Mouse (Mus musculus) midbrain, embryonic 13.5 days (tissue): Measurements from ENCODE around the gene Dab2ip. TPM values are rescaled to one million over a fixed set of nuclear protein-coding genes. Genes with fewer than 3 reads are reported as not detected.

Source experiments
- ATAC-seq: fragments of 200-750 bp; cut with Nextera tagmentation; 2 replicates; pipeline ENCODE4 v1.8.0; 2017; ENCODE audit warnings: mild to moderate bottlenecking, moderate TSS enrichment, moderate library complexity
- H3K27ac ChIP-seq: fragments of 300-500 bp; sonication (generic); 2 replicates; pipeline ENCODE4 v1.5.1; 2015; ENCODE audit warnings: inconsistent platforms, mild to moderate bottlenecking, moderate library complexity
- H3K27me3 ChIP-seq: fragments of 300-500 bp; sonication (generic); 2 replicates; pipeline ENCODE4 v1.6.1; 2015; ENCODE audit warnings: mild to moderate bottlenecking, inconsistent platforms
- H3K36me3 ChIP-seq: fragments of 300-500 bp; sonication (generic); 2 replicates; pipeline ENCODE4 v1.6.1; 2015; ENCODE audit warnings: mild to moderate bottlenecking, inconsistent platforms
- H3K4me1 ChIP-seq: fragments of 300-500 bp; sonication (generic); replicated peaks from 2 replicates; pipeline ENCODE4 v1.6.1; 2015; ENCODE audit warnings: inconsistent platforms
- H3K4me2 ChIP-seq: fragments of 300-500 bp; sonication (generic); replicated peaks from 2 replicates; pipeline ENCODE4 v1.6.1; 2015; ENCODE audit warnings: moderate library complexity, mild to moderate bottlenecking, inconsistent platforms
- H3K4me3 ChIP-seq: fragments of 300-500 bp; sonication (generic); replicated peaks from 2 replicates; pipeline ENCODE4 v1.5.1; 2015; ENCODE audit warnings: mild to moderate bottlenecking, inconsistent platforms
- H3K9ac ChIP-seq: fragments of 300-500 bp; sonication (generic); replicated peaks from 2 replicates; pipeline ENCODE4 v1.6.1; 2015; ENCODE audit warnings: mild to moderate bottlenecking, inconsistent platforms
- H3K9me3 ChIP-seq: fragments of 300-500 bp; sonication (generic); 2 replicates; pipeline ENCODE4 v1.6.1; 2016; ENCODE audit warnings: mild to moderate bottlenecking, inconsistent platforms
- WGBS: fragments of 180-500 bp; shearing (Covaris S2); methylation state at CpG from one replicate; pipeline ENCODE4 v1.1.7; 2015; 5-methylcytosine and 5-hydroxymethylcytosine counted together
- polyA plus RNA-seq: library from polyadenylated mRNA; unstranded; fragments of >200 nt; fragmentation: Nextera tagmentation; extraction: Ambion mirVana; gene quantifications from 2 replicates; pipeline ENCODE4 v1.2.1, GENCODE M21; 2015

Dab2ip gene
- polyA plus RNA-seq, 1 experiment from 2014 or later, result 36.3 TPM

GRCm38 (mm10) chr2:35696193-35696541 lies 138.1 kb downstream of the Dab2ip start:
- 0 out of 2 replicates have a peak overlapping the region, but pooled peaks have one; percentile 5 for H3K27ac ChIP-seq
- 71% methylated on average over 7 of the region's 7 CpGs for WGBS

GRCm38 (mm10) chr2:35696542-35697391 lies 138.7 kb downstream of the Dab2ip start:
- 39% methylated on average over 3 of the region's 3 CpGs for WGBS
- Histone ChIP-seq H3K4me1 (peaks cover 92% of the 10 kb centered on the region), H3K27ac (peak overlapping the region; percentile 60), H3K27me3 (no peaks in the 10 kb centered on the region), H3K9me3 (no peaks in the 10 kb centered on the region), H3K9ac (no peak overlapping the region; the same call in 1 of the 2 replicates), H3K4me3 (no peak overlapping the region), H3K4me2 (0 out of 2 replicates have a peak overlapping the region, but pooled peaks have one; percentile 13), H3K36me3 (no peaks in the 10 kb centered on the region)
- ATAC-seq, result peak; percentile 48

More at GRCm38 (mm10) chr2:35696193-35696541, 138.1 kb downstream of the Dab2ip start:
- Histone ChIP-seq H3K4me1 (peaks cover 94% of the 10 kb centered on the region), H3K9me3 (no peaks in the 10 kb centered on the region), H3K9ac (no peak overlapping the region), H3K4me3 (no peak overlapping the region), H3K36me3 (no peaks in the 10 kb centered on the region), H3K27me3 (no peaks in the 10 kb centered on the region), H3K4me2 (no peak overlapping the region)
- ATAC-seq, result no peak

GRCm38 (mm10) chr2:35697768-35698167 lies 139.7 kb downstream of the Dab2ip start:
- Histone ChIP-seq H3K36me3 (no peaks in the 10 kb centered on the region), H3K4me2 (no peak overlapping the region), H3K9ac (no peak overlapping the region), H3K9me3 (no peaks in the 10 kb centered on the region), H3K27ac (no peak overlapping the region), H3K4me3 (no peak overlapping the region), H3K4me1 (peaks cover 91% of the 10 kb centered on the region), H3K27me3 (no peaks in the 10 kb centered on the region)
- 95% methylated on average over 3 of the region's 3 CpGs for WGBS
- no peak for ATAC-seq

GRCm38 (mm10) chr2:35700966-35701365 lies 142.9 kb downstream of the Dab2ip start:
- Histone ChIP-seq H3K9me3 (no peaks in the 10 kb centered on the region), H3K9ac (no peak overlapping the region), H3K36me3 (no peaks in the 10 kb centered on the region), H3K27me3 (no peaks in the 10 kb centered on the region), H3K4me3 (no peak overlapping the region), H3K27ac (no peak overlapping the region), H3K4me2 (no peak overlapping the region), H3K4me1 (peaks cover 67% of the 10 kb centered on the region)
- WGBS, result 96% methylated on average over 2 of the region's 2 CpGs
- no peak for ATAC-seq

- Histone ChIP-seq H3K9ac (no peak overlapping the region), H3K27me3 (no peaks in the 10 kb centered on the region), H3K4me1 (peaks cover 57% of the 10 kb centered on the region), H3K27ac (no peak overlapping the region), H3K9me3 (no peaks in the 10 kb centered on the region), H3K36me3 (no peaks in the 10 kb centered on the region), H3K4me3 (no peak overlapping the region), H3K4me2 (no peak overlapping the region)
- WGBS, result 93% methylated on average over 7 of the region's 7 CpGs
- ATAC-seq, result peak; percentile 15; the same call in 1 of the 2 replicates
Observed at GRCm38 (mm10) chr2:35702001-35702400, 143.9 kb downstream of the Dab2ip start.

- Histone ChIP-seq H3K9me3 (no peaks in the 10 kb centered on the region), H3K4me1 (peaks cover 51% of the 10 kb centered on the region), H3K27me3 (no peaks in the 10 kb centered on the region), H3K27ac (peak overlapping the region; percentile 65), H3K4me3 (no peak overlapping the region), H3K36me3 (no peaks in the 10 kb centered on the region), H3K9ac (no peak overlapping the region), H3K4me2 (no peak overlapping the region)
- peak; percentile 65 for ATAC-seq
- 52% methylated on average over 6 of the region's 6 CpGs for WGBS
Observed at GRCm38 (mm10) chr2:35702608-35703007, 144.5 kb downstream of the Dab2ip start.

GRCm38 (mm10) chr2:35703241-35703640 lies 145.2 kb downstream of the Dab2ip start:
- H3K4me1 ChIP-seq, result peaks cover 45% of the 10 kb centered on the region
- peak overlapping the region; percentile 65 for H3K27ac ChIP-seq
- 0 out of 2 replicates have a peak, but pooled peaks cover 4% of the 10 kb centered on the region for H3K36me3 ChIP-seq
- H3K9me3 ChIP-seq, result no peaks in the 10 kb centered on the region
- no peak overlapping the region for H3K4me2 ChIP-seq
- no peaks in the 10 kb centered on the region for H3K27me3 ChIP-seq
- WGBS, result 92% methylated on average over 3 of the region's 3 CpGs
- ATAC-seq, result no peak
- H3K9ac ChIP-seq, result no peak overlapping the region
- H3K4me3 ChIP-seq, result no peak overlapping the region

- no peak overlapping the region for H3K9ac ChIP-seq
- H3K9me3 ChIP-seq, result no peaks in the 10 kb centered on the region
- H3K4me3 ChIP-seq, result no peak overlapping the region
- ATAC-seq, result no peak
- peaks cover 88% of the 10 kb centered on the region for H3K36me3 ChIP-seq
- peaks cover 13% of the 10 kb centered on the region; the same call in 1 of the 2 replicates for H3K4me1 ChIP-seq
- no peak overlapping the region for H3K27ac ChIP-seq
- WGBS, result 98% methylated on average over 5 of the region's 5 CpGs
- no peaks in the 10 kb centered on the region for H3K27me3 ChIP-seq
- H3K4me2 ChIP-seq, result no peak overlapping the region
Observed at GRCm38 (mm10) chr2:35712611-35713010, 154.5 kb downstream of the Dab2ip start.

GRCm38 (mm10) chr2:35713460-35713859 lies 155.4 kb downstream of the Dab2ip start:
- Histone ChIP-seq H3K9me3 (no peaks in the 10 kb centered on the region), H3K27ac (no peak overlapping the region), H3K4me2 (no peak overlapping the region), H3K27me3 (no peaks in the 10 kb centered on the region), H3K36me3 (peaks cover 91% of the 10 kb centered on the region), H3K4me3 (no peak overlapping the region), H3K9ac (no peak overlapping the region), H3K4me1 (peaks cover 13% of the 10 kb centered on the region; the same call in 1 of the 2 replicates)
- ATAC-seq, result no peak
- WGBS, result 96% methylated on average over 7 of the region's 7 CpGs

- H3K4me3 ChIP-seq, result no peak overlapping the region
- 0 out of 2 replicates have a peak overlapping the region, but pooled peaks have one; percentile 7 for H3K27ac ChIP-seq
- H3K4me1 ChIP-seq, result peaks cover 13% of the 10 kb centered on the region; the same call in 1 of the 2 replicates
- peaks cover 91% of the 10 kb centered on the region for H3K36me3 ChIP-seq
- H3K27me3 ChIP-seq, result no peaks in the 10 kb centered on the region
- 60% methylated on average over 8 of the region's 8 CpGs for WGBS
- ATAC-seq, result peak; percentile 25; the same call in 1 of the 2 replicates
- no peak overlapping the region for H3K9ac ChIP-seq
- H3K4me2 ChIP-seq, result no peak overlapping the region
- H3K9me3 ChIP-seq, result no peaks in the 10 kb centered on the region
Observed at GRCm38 (mm10) chr2:35714742-35715167, 156.7 kb downstream of the Dab2ip start.

- H3K4me3 ChIP-seq, result no peak overlapping the region
- no peak overlapping the region for H3K4me2 ChIP-seq
- ATAC-seq, result no peak
- no peak overlapping the region for H3K9ac ChIP-seq
- no peaks in the 10 kb centered on the region for H3K9me3 ChIP-seq
- peaks cover 91% of the 10 kb centered on the region for H3K36me3 ChIP-seq
- H3K27ac ChIP-seq, result no peak overlapping the region
- H3K4me1 ChIP-seq, result peaks cover 13% of the 10 kb centered on the region; the same call in 1 of the 2 replicates
- no peaks in the 10 kb centered on the region for H3K27me3 ChIP-seq
- 79% methylated on average over 3 of the region's 3 CpGs for WGBS
Observed at GRCm38 (mm10) chr2:35715485-35715884, 157.4 kb downstream of the Dab2ip start.

GRCm38 (mm10) chr2:35716175-35716574 lies 158.1 kb downstream of the Dab2ip start:
- Histone ChIP-seq H3K9me3 (no peaks in the 10 kb centered on the region), H3K27ac (no peak overlapping the region), H3K9ac (no peak overlapping the region), H3K27me3 (no peaks in the 10 kb centered on the region), H3K36me3 (peaks cover 91% of the 10 kb centered on the region), H3K4me1 (peaks cover 13% of the 10 kb centered on the region; the same call in 1 of the 2 replicates), H3K4me2 (no peak overlapping the region), H3K4me3 (no peak overlapping the region)
- no peak for ATAC-seq
- 88% methylated on average over 1 of the region's 1 CpGs for WGBS
